Mouse (Mus musculus): ENCODE data around the gene Map4k4.

Gene Map4k4

GRCm38 (mm10) chr1:39964427-39964826, 63.7 kb downstream of the Map4k4 start:
- no peak for DNase-seq (ENCODE audit: low spot score)

GRCm38 (mm10) chr1:39965461-39965860, 64.7 kb downstream of the Map4k4 start:
- no peak for DNase-seq (ENCODE audit: low spot score)

- DNase-seq (ENCODE audit: low spot score) = no peak
These were observed 68.3 kb downstream of the Map4k4 start for GRCm38 (mm10) chr1:39968999-39969398.

- no peak for DNase-seq (ENCODE audit: low spot score)
These were observed 69.2 kb downstream of the Map4k4 start for GRCm38 (mm10) chr1:39969771-39970406.

- no peak for DNase-seq (ENCODE audit: low spot score)
These were observed 71.7 kb downstream of the Map4k4 start for GRCm38 (mm10) chr1:39972411-39972810.

- no peak for DNase-seq (ENCODE audit: low spot score)
These were observed 73.2 kb downstream of the Map4k4 start for GRCm38 (mm10) chr1:39973911-39974310.

- DNase-seq (ENCODE audit: low spot score) = no peak
These were observed 74.3 kb downstream of the Map4k4 start for GRCm38 (mm10) chr1:39975005-39975404.

- DNase-seq (ENCODE audit: low spot score) = no peak
These were observed 75.4 kb downstream of the Map4k4 start for GRCm38 (mm10) chr1:39976107-39976506.

- DNase-seq (ENCODE audit: low spot score) = no peak
These were observed 76.4 kb downstream of the Map4k4 start for GRCm38 (mm10) chr1:39976847-39977744.

GRCm38 (mm10) chr1:39978781-39979486, 78.2 kb downstream of the Map4k4 start:
- no peak for DNase-seq (ENCODE audit: low spot score)

GRCm38 (mm10) chr1:39980314-39981290, 79.9 kb downstream of the Map4k4 start:
- DNase-seq (ENCODE audit: low spot score) = no peak

- no peak for DNase-seq (ENCODE audit: low spot score)
These were observed 81.3 kb downstream of the Map4k4 start for GRCm38 (mm10) chr1:39981970-39982369.

GRCm38 (mm10) chr1:39982727-39983487, 82.2 kb downstream of the Map4k4 start:
- no peak for DNase-seq (ENCODE audit: low spot score)

GRCm38 (mm10) chr1:39984331-39984730, 83.6 kb downstream of the Map4k4 start:
- no peak for DNase-seq (ENCODE audit: low spot score)

- DNase-seq (ENCODE audit: low spot score) = no peak
These were observed 86.1 kb downstream of the Map4k4 start for GRCm38 (mm10) chr1:39986820-39987219.

GRCm38 (mm10) chr1:39988841-39989240, 88.1 kb downstream of the Map4k4 start:
- no peak for DNase-seq (ENCODE audit: low spot score)

- DNase-seq (ENCODE audit: low spot score) = no peak
These were observed 89.3 kb downstream of the Map4k4 start for GRCm38 (mm10) chr1:39990041-39990440.

GRCm38 (mm10) chr1:39993921-39994320, 93.2 kb downstream of the Map4k4 start:
- DNase-seq (ENCODE audit: low spot score) = no peak

- no peak for DNase-seq (ENCODE audit: low spot score)
These were observed 94.9 kb downstream of the Map4k4 start for GRCm38 (mm10) chr1:39995593-39995992.

GRCm38 (mm10) chr1:40000476-40000875, 99.8 kb downstream of the Map4k4 start:
- no peak for DNase-seq (ENCODE audit: low spot score)

- DNase-seq (ENCODE audit: low spot score) = no peak
These were observed 100.2 kb downstream of the Map4k4 start for GRCm38 (mm10) chr1:40000899-40001298.

Data from left cerebral cortex, adult 11 months (tissue).